Mouse (Mus musculus): Measurements from ENCODE around the gene Mcf2l. TPM values are rescaled to one million over a fixed set of nuclear protein-coding genes. Genes with fewer than 3 reads are reported as not detected.

Mcf2l gene
- total and polyA plus RNA-seq, 3 experiments: 30.3 to 104 (median 58.4) TPM

DNA sequence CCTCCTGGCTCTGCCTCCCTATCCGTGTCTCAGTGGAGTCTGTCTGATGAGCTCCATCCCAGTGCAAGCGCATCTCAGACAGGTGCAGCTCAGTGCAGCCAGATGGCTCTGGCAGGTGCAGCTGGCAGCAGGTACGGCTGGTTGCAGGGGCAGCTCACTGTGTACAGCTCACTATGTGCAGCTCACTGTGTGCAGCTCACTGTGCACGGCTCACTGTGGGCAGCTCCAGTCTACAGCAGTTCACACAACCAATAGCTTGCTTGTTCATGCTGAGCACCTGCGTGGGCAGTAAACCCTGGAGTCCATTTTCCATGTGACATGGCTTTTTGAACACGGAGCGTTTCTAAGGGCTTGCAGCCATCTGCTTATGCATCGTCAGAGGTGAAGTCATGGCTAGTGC lies 54.4 kb downstream of the Mcf2l start:
- H3K4me1 ChIP-seq (ENCODE audit: control insufficient read depth, insufficient read depth, low read length): peaks cover 8% of the 10 kb centered on the region
- peak overlapping the region; percentile 61 for H3K4me3 ChIP-seq
- no peak for DNase-seq
- TF ChIP-seq CTCF (IDR thresholded peaks at IDR 0.05) (no peak), POLR2A (IDR thresholded peaks at IDR 0.05; ENCODE audit: insufficient read depth, low read depth, low read length) (no peak), EP300 (IDR thresholded peaks at IDR 0.05; ENCODE audit: insufficient read depth, low read depth, low read length) (no peak)
- no peaks in the 10 kb centered on the region for H3K79me2 ChIP-seq (replicated peaks; ENCODE audit: control insufficient read depth, insufficient read depth, low read length)
- WGBS: 52% methylated on average over 8 of the region's 8 CpGs
- H3K9ac ChIP-seq (ENCODE audit: low read depth, low read length): peak overlapping the region; percentile 72
- no peaks in the 10 kb centered on the region for H3K36me3 ChIP-seq (ENCODE audit: control insufficient read depth, insufficient read depth, low read length)
- intact Hi-C loops (cut with DNase I): no loop called here
- peak overlapping the region; percentile 93 for H3K27ac ChIP-seq
- H3K27me3 ChIP-seq (ENCODE audit: control insufficient read depth, insufficient read depth, low read length): no peaks in the 10 kb centered on the region

DNA sequence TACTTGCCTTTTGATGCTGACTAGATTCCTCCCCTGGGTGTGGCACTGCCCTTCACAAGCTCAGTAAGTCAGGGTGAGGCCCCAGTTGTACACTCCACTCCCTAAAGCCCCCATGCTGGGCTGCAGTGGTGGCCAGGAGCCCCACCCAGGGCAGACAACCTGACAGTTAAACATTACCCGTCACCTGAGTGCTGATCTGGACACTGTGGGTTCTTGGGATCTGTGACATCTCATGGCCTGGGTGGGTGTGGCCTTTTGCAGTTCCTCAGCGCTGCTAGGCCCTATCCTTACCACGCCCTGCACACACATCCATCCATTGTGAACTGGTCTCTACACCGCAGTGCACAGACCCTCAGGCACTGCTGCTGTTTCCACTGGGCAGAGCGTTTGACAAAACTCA lies 55.3 kb downstream of the Mcf2l start:
- peak overlapping the region; percentile 93 for H3K27ac ChIP-seq
- peaks cover 11% of the 10 kb centered on the region for H3K4me1 ChIP-seq (ENCODE audit: control insufficient read depth, insufficient read depth, low read length)
- no peaks in the 10 kb centered on the region for H3K27me3 ChIP-seq (ENCODE audit: control insufficient read depth, insufficient read depth, low read length)
- H3K9ac ChIP-seq (ENCODE audit: low read depth, low read length): peak overlapping the region; percentile 72
- DNase-seq: peak in 1 of 2 experiments; percentile 42
- H3K36me3 ChIP-seq (ENCODE audit: control insufficient read depth, insufficient read depth, low read length): no peaks in the 10 kb centered on the region
- H3K4me3 ChIP-seq: peak overlapping the region; percentile 61
- TF ChIP-seq CTCF (IDR thresholded peaks at IDR 0.05): no peak
- TF ChIP-seq POLR2A (IDR thresholded peaks at IDR 0.05; ENCODE audit: insufficient read depth, low read depth, low read length): peak; percentile 65
- TF ChIP-seq EP300 (IDR thresholded peaks at IDR 0.05; ENCODE audit: insufficient read depth, low read depth, low read length): 0 out of 2 replicates have a peak, but pooled peaks have one; percentile 10
- WGBS: 58% methylated on average over 5 of the region's 5 CpGs
- no peaks in the 10 kb centered on the region for H3K79me2 ChIP-seq (replicated peaks; ENCODE audit: control insufficient read depth, insufficient read depth, low read length)
- intact Hi-C loops (cut with DNase I): no loop called here

DNA sequence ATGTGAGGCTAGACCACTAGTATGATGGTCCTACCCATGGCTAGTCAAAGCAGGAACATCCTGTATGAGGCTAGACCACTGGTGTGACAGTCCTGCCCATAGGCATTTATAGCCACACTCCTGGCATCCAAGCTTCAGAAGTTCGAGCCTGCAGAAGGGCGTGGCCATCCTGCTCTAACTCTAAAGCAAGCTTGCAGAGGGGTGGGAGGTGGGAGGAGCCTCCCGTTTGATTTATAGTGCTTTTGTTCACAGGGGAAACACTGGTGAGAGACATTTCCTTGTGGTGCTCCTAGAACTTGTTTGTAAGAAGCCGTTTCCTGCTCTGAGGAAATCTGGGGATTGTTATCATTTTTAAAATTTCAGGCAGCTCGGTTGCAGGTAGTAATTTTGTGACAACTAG lies 56.7 kb downstream of the Mcf2l start:
- Histone ChIP-seq H3K27me3 (ENCODE audit: control insufficient read depth, insufficient read depth, low read length) (no peaks in the 10 kb centered on the region), H3K4me3 (peak overlapping the region; percentile 61), H3K36me3 (ENCODE audit: control insufficient read depth, insufficient read depth, low read length) (no peaks in the 10 kb centered on the region), H3K27ac (peak overlapping the region; percentile 93), H3K4me1 (ENCODE audit: control insufficient read depth, insufficient read depth, low read length) (peaks cover 9% of the 10 kb centered on the region), H3K79me2 (replicated peaks; ENCODE audit: control insufficient read depth, insufficient read depth, low read length) (no peaks in the 10 kb centered on the region), H3K9ac (ENCODE audit: low read depth, low read length) (peak overlapping the region; percentile 36; the same call in 1 of the 2 replicates)
- WGBS: 29% methylated on average over 5 of the region's 5 CpGs
- TF ChIP-seq POLR2A (IDR thresholded peaks at IDR 0.05; ENCODE audit: insufficient read depth, low read depth, low read length): peak; percentile 74
- TF ChIP-seq CTCF (IDR thresholded peaks at IDR 0.05): no peak
- no peak for TF ChIP-seq EP300 (IDR thresholded peaks at IDR 0.05; ENCODE audit: insufficient read depth, low read depth, low read length)
- intact Hi-C loops (cut with DNase I): no loop called here
- peak in 1 of 2 experiments; percentile 59 for DNase-seq

DNA sequence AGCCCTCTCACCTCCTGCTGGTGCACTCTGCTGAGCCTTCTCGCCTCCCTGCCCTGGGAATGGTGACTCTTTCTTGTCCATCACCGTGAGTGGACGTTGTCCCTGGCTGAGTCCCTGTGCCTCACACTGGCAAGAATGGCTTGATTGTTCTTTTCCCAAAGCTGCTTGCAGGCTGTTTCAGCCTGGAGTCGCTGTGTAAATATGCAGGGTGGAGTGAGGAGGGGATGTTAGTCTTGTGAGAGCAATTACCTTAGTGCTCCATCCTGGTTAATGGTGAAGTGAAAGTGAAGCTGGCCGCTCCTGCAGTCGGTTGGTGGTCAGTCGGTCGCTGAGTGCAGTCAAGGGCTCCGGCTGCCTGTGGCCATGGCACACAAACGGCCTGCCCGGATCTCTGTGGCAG lies 57.8 kb downstream of the Mcf2l start:
- H3K79me2 ChIP-seq (replicated peaks; ENCODE audit: control insufficient read depth, insufficient read depth, low read length): no peaks in the 10 kb centered on the region
- 45% methylated on average over 11 of the region's 11 CpGs for WGBS
- H3K27me3 ChIP-seq (ENCODE audit: control insufficient read depth, insufficient read depth, low read length): no peaks in the 10 kb centered on the region
- no peaks in the 10 kb centered on the region for H3K36me3 ChIP-seq (ENCODE audit: control insufficient read depth, insufficient read depth, low read length)
- intact Hi-C loops (cut with DNase I): no loop called here
- H3K9ac ChIP-seq (ENCODE audit: low read depth, low read length): peak overlapping the region; percentile 37
- DNase-seq: peak in 1 of 2 experiments; percentile 24
- peak overlapping the region; percentile 24 for H3K27ac ChIP-seq
- peaks cover 5% of the 10 kb centered on the region for H3K4me1 ChIP-seq (ENCODE audit: control insufficient read depth, insufficient read depth, low read length)
- peak overlapping the region; percentile 43 for H3K4me3 ChIP-seq
- TF ChIP-seq POLR2A (IDR thresholded peaks at IDR 0.05; ENCODE audit: insufficient read depth, low read depth, low read length) (no peak), EP300 (IDR thresholded peaks at IDR 0.05; ENCODE audit: insufficient read depth, low read depth, low read length) (no peak), CTCF (IDR thresholded peaks at IDR 0.05) (no peak)

DNA sequence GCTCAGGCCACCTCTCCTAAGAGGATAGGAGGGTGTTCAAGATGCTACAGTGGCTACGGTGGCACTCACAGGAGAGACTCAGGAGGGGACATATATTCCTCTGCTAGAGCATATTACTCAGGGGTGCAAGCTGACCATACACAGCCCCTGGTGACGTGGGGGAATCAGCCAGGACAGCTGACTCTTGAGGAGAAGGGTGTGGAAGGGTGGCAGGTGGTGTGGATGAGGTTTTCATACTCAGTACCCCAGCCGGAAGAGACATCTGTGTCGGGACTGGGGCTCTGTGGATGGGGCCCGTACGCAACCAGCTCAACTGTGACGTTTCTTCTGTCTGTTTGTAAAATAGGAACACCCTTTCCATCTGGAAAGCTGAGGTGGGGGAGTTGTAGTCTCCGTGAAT lies 58.9 kb downstream of the Mcf2l start:
- DNase-seq: no peak
- Histone ChIP-seq H3K27me3 (ENCODE audit: control insufficient read depth, insufficient read depth, low read length) (no peaks in the 10 kb centered on the region), H3K4me1 (ENCODE audit: control insufficient read depth, insufficient read depth, low read length) (peaks cover 5% of the 10 kb centered on the region), H3K9ac (ENCODE audit: low read depth, low read length) (peak overlapping the region; percentile 20), H3K79me2 (replicated peaks; ENCODE audit: control insufficient read depth, insufficient read depth, low read length) (no peaks in the 10 kb centered on the region), H3K4me3 (peak overlapping the region; percentile 43; the same call in 1 of the 2 replicates), H3K27ac (no peak overlapping the region; the same call in 1 of the 2 replicates), H3K36me3 (ENCODE audit: control insufficient read depth, insufficient read depth, low read length) (no peaks in the 10 kb centered on the region)
- intact Hi-C loops (cut with DNase I): loop anchor here (2.0 kb wide), 1 partner anchor 14 kb away; no protein-coding TSS in a partner anchor
- TF ChIP-seq POLR2A (IDR thresholded peaks at IDR 0.05; ENCODE audit: insufficient read depth, low read depth, low read length): no peak
- TF ChIP-seq CTCF (IDR thresholded peaks at IDR 0.05): no peak
- no peak for TF ChIP-seq EP300 (IDR thresholded peaks at IDR 0.05; ENCODE audit: insufficient read depth, low read depth, low read length)
- 63% methylated on average over 8 of the region's 8 CpGs for WGBS

DNA sequence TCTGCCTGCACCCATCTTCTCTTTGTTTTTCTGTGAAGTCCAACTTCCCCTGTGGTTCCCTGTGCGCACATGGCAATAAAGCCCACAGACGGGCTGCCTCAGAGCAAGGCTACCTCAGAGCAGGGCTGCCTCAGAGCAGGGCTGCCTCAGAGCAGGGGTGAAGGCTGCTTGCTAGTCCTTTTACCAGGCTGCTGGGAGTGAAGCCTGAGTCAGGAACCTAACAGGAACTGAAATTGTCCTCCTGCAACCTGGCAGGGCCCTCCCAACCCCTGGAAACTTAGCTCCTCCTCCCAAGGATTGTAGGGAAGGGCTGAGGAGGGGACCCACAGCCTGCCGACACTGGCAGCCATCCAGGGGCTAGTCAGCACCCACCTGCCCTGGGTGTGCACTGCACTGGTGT lies 60.2 kb downstream of the Mcf2l start:
- WGBS: 35% methylated on average over 3 of the region's 3 CpGs
- intact Hi-C loops (cut with DNase I): loop anchor here (2.0 kb wide), 1 partner anchor 13 kb away; no protein-coding TSS in a partner anchor

More for the DNA sequence above, 60.2 kb downstream of the Mcf2l start:
- no peaks in the 10 kb centered on the region for H3K79me2 ChIP-seq (replicated peaks; ENCODE audit: control insufficient read depth, insufficient read depth, low read length)
- no peaks in the 10 kb centered on the region for H3K27me3 ChIP-seq (ENCODE audit: control insufficient read depth, insufficient read depth, low read length)
- H3K36me3 ChIP-seq (ENCODE audit: control insufficient read depth, insufficient read depth, low read length): no peaks in the 10 kb centered on the region
- no peak overlapping the region for H3K4me3 ChIP-seq
- peaks cover 5% of the 10 kb centered on the region for H3K4me1 ChIP-seq (ENCODE audit: control insufficient read depth, insufficient read depth, low read length)
- H3K27ac ChIP-seq: no peak overlapping the region
- no peak for DNase-seq
- TF ChIP-seq EP300 (IDR thresholded peaks at IDR 0.05; ENCODE audit: insufficient read depth, low read depth, low read length): no peak
- no peak for TF ChIP-seq POLR2A (IDR thresholded peaks at IDR 0.05; ENCODE audit: insufficient read depth, low read depth, low read length)
- TF ChIP-seq CTCF (IDR thresholded peaks at IDR 0.05): no peak
- H3K9ac ChIP-seq (ENCODE audit: low read depth, low read length): no peak overlapping the region

Data from heart, adult 2 months (tissue).